Mouse (Mus musculus) thymus, postnatal 4 days (tissue): ENCODE measurements around the gene Rad51.

Experiments used
- DNase-seq: peaks from one replicate; pipeline ENCODE4 v3.0.0; 2021

Rad51 gene

GRCm38 (mm10) chr2:119166901-119167865 lies 54.6 kb downstream of the Rad51 start, which contains the start of gene Gchfr:
TSS of gene Gchfr (plus strand) at chr2:119167773.
- peak; percentile 27 for DNase-seq

- DNase-seq: no peak
Observed at GRCm38 (mm10) chr2:119167866-119168256, 55.3 kb downstream of the Rad51 start.

GRCm38 (mm10) chr2:119170282-119170681 lies 57.7 kb downstream of the Rad51 start:
- DNase-seq: no peak

GRCm38 (mm10) chr2:119171574-119171973 lies 59.0 kb downstream of the Rad51 start:
- no peak for DNase-seq

- no peak for DNase-seq
Observed at GRCm38 (mm10) chr2:119172446-119172845, 59.9 kb downstream of the Rad51 start.

- no peak for DNase-seq
Observed at GRCm38 (mm10) chr2:119172862-119173576, 60.4 kb downstream of the Rad51 start.

- no peak for DNase-seq
Observed at GRCm38 (mm10) chr2:119173991-119174651, 61.5 kb downstream of the Rad51 start, which contains the start of gene Gm14137. TSS of gene Gm14137 (plus strand) at chr2:119174509.

GRCm38 (mm10) chr2:119174866-119175265 lies 62.3 kb downstream of the Rad51 start:
- no peak for DNase-seq

- no peak for DNase-seq
Observed at GRCm38 (mm10) chr2:119175614-119176013, 63.0 kb downstream of the Rad51 start.

GRCm38 (mm10) chr2:119176761-119177160 lies 64.2 kb downstream of the Rad51 start:
- no peak for DNase-seq

GRCm38 (mm10) chr2:119177384-119177939 lies 64.9 kb downstream of the Rad51 start:
- DNase-seq: no peak

GRCm38 (mm10) chr2:119182914-119183313 lies 70.3 kb downstream of the Rad51 start:
- no peak for DNase-seq

- DNase-seq: peak; percentile 92
Observed at GRCm38 (mm10) chr2:119189029-119189710, 76.6 kb downstream of the Rad51 start.

GRCm38 (mm10) chr2:119190969-119191368 lies 78.4 kb downstream of the Rad51 start:
- no peak for DNase-seq

- DNase-seq: no peak
Observed at GRCm38 (mm10) chr2:119194140-119194539, 81.5 kb downstream of the Rad51 start.

- DNase-seq: no peak
Observed at GRCm38 (mm10) chr2:119196316-119197108, 83.9 kb downstream of the Rad51 start.
